ENCODE assay signal across 7 mouse cellular contexts in the genomic region with DNA sequence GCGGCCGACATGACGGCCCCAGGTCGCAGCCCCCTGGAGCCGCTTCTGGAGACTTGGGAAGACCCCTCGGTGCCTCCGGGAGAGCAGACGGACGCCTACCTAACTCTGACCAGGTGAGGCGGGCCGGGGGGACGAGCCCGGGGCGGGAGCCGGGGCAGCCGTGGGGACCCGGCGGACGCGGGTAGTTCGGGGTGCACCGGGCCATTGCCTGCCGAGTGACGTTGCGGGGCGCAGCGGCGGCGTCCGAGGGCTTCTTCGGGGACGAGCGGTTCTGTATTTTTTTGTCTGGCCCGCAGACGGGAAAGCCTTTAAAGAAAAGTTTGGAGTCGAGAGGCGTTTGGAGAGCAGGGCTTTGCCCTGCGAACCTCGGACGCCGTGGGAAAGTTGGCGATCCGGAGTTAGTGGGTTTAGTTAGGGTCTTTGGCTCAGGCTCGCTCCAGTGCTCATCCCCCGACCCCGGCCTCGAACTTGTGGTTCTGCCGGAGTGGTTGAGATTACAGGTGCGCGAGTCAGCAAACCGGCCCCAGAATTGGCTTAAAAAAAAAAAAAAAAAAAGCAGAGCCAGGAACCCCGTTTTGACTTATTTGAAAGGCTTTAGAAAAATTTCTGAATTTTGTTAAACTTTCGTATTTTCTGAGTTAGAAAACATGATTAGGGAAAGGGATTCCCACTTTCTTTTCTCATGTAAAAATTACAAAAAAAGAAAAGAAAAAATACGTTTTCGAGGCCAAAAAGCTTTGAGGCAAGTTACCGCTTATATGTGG. TPM values are rescaled to one million over a fixed set of nuclear protein-coding genes. Genes with fewer than 3 reads are reported as not detected.
DNase-seq lines count a peak whose midpoint lies in the region; ATAC-seq and TF ChIP-seq lines count a peak whose summit lies in the region.

No protein-coding gene starts in this region.

- no peak for TF ChIP-seq POLR2A in testis, adult 2 months (IDR thresholded peaks at IDR 0.05; ENCODE audit: control insufficient read depth, low read depth, low read length)
- no peak for TF ChIP-seq POLR2A in brain, embryonic 14.5 days (IDR thresholded peaks at IDR 0.05; ENCODE audit: borderline replicate concordance, extremely low read depth, insufficient read depth, insufficient read length, poor library complexity, severe bottlenecking)

- 2% methylated on average over 56 of the region's 56 CpGs for WGBS in intestine, embryonic 15.5 days

- TF ChIP-seq CTCF in testis, adult 2 months (IDR thresholded peaks at IDR 0.05; ENCODE audit: control insufficient read depth, insufficient read depth, insufficient replicate concordance, low read depth, low read length): no peak
- no peak for TF ChIP-seq CTCF in brain, embryonic 14.5 days (IDR thresholded peaks at IDR 0.05; ENCODE audit: borderline replicate concordance, extremely low read depth, insufficient read depth, insufficient read length)

- peak overlapping the region; percentile 95 for H3K27ac ChIP-seq in testis, adult 2 months (ENCODE audit: control insufficient read depth, insufficient read depth, low read depth, low read length)
- H3K27ac ChIP-seq in intestine, embryonic 15.5 days: peak overlapping the region; percentile 88

- H3K9ac ChIP-seq in intestine, embryonic 15.5 days: peak overlapping the region; percentile 98

- H3K4me3 ChIP-seq in testis, adult 2 months (ENCODE audit: control insufficient read depth, low read depth, low read length): peak overlapping the region; percentile 86
- peak overlapping the region; percentile 98 for H3K4me3 ChIP-seq in intestine, embryonic 15.5 days (replicated peaks)

- H3K4me1 ChIP-seq in testis, adult 2 months (ENCODE audit: control insufficient read depth, insufficient read depth, low read length): peaks cover 15% of the 10 kb centered on the region
- 0 out of 2 replicates have a peak, but pooled peaks cover 3% of the 10 kb centered on the region for H3K4me1 ChIP-seq in intestine, embryonic 15.5 days (replicated peaks)

- ATAC-seq in intestine, embryonic 15.5 days: no peak

- no peaks in the 10 kb centered on the region for H3K9me3 ChIP-seq in intestine, embryonic 15.5 days

- H3K4me2 ChIP-seq in intestine, embryonic 15.5 days (replicated peaks): peak overlapping the region; percentile 73

- no peaks in the 10 kb centered on the region for H3K27me3 ChIP-seq in testis, adult 2 months (ENCODE audit: control insufficient read depth, insufficient read depth, low read length)
- no peaks in the 10 kb centered on the region for H3K27me3 ChIP-seq in intestine, embryonic 15.5 days (replicated peaks)

- DNase-seq in testis, postnatal 14 days (ENCODE audit: low spot score): no peak
- peak; percentile 44 for DNase-seq in brain, embryonic 14.5 days (ENCODE audit: low read depth)
- DNase-seq in gastrocnemius, adult 8-10 months (ENCODE audit: low spot score in 2 of 2): peak; percentile 4 to 7
- DNase-seq in lung, postnatal 36 days: peak; percentile 40
- DNase-seq in spleen, postnatal 14 days (ENCODE audit: low spot score in 2 of 2): peak; percentile 23 to 43

- no peaks in the 10 kb centered on the region for H3K36me3 ChIP-seq in testis, adult 2 months (ENCODE audit: control insufficient read depth, insufficient read depth, low read length)
- 0 out of 2 replicates have a peak, but pooled peaks cover 5% of the 10 kb centered on the region for H3K36me3 ChIP-seq in intestine, embryonic 15.5 days

RNA-seq across cellular contexts. Expression of gene Rif1, which starts 0.7 kb away (rescaled TPM):
- polyA plus RNA-seq in testis, adult 2 months (2012; rRNA removed): 20.2 and 22.4 TPM in 2 replicates
- 18.1 and 20.2 TPM in 2 replicates for polyA plus RNA-seq in brain, embryonic 14.5 days (2012; rRNA removed)
- total RNA-seq in gastrocnemius, adult 8-10 months (2022): 10 to 100 TPM; 12.3 to 17.0 (median 13.6) TPM
- polyA plus RNA-seq in intestine, embryonic 15.5 days (2015; fragmentation: Nextera tagmentation; extraction: Ambion mirVana): 26.9 and 28.7 TPM in 2 replicates

RNA-seq across cellular contexts. Expression of gene Tnfaip6, which starts 35.5 kb away (rescaled TPM):
- 0.35 and 0.46 TPM in 2 replicates for polyA plus RNA-seq in testis, adult 2 months (2012; rRNA removed)
- polyA plus RNA-seq in brain, embryonic 14.5 days (2012; rRNA removed): 3.0 and 3.8 TPM in 2 replicates
- total RNA-seq in gastrocnemius, adult 8-10 months (2022): under 1 TPM; 0.36 to 0.54 (median 0.46) TPM
- polyA plus RNA-seq in intestine, embryonic 15.5 days (2015; fragmentation: Nextera tagmentation; extraction: Ambion mirVana): 2.5 and 3.6 TPM in 2 replicates
